ENCODE assay signal across 10 mouse cellular contexts in the genomic region with DNA sequence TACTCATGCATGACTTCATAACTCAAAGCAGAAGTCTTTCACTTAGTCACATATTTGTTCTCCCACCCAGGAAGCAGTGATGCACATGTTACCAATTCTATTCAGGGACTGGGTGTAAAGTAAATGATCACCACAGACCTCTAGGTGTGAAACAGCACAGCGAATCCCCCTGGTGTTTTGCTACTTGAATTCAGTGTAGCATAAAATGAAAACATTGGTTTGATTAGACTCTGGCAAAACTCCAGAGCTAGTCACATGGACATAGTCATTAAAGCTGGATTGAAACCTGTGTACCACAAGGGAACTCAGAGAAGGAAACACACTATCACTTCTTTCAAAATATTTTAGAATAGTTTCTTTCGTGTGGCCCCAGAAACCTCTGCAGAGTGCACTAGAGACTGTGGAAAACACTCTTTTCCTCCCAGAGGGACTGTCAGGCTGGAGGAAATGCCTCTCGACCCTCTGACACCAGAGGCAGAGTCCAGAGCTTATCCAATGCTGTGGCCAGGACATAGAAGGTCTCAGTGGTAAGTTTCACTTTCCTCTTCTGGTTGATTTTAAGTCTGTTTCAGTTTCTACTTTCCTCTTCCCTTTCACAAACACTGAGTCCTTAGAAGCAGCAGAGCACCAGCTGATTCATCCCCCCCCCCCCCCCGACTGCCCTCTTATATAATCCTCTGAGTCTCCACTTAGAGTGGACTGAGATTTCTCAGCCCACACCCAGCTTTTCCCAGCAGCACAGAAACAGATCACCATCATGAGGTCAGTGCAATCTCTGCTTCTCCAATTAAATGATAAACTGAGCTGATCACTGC. TPM values are rescaled to one million over a fixed set of nuclear protein-coding genes. Genes with fewer than 3 reads are reported as not detected.
DNase-seq lines count a peak whose midpoint lies in the region; ATAC-seq and TF ChIP-seq lines count a peak whose summit lies in the region.
"Not testable (repeated sequence)": the region's sequence is repeated elsewhere in the genome, so short reads cannot be mapped to it uniquely, and the experiment has no call there.
"Had no signal": no experiment of that assay in that cellular context is flagged by ENCODE, and none has a peak within 500 bp of the region (broad histone marks: within the 10 kb centered on the region; RNA-seq: fewer than 3 reads in every experiment).

A gene (plus strand): TSS at position 734 of the 815 bp plus-strand sequence.

- not testable (repeated sequence) for H3K9me3 ChIP-seq in hindbrain, embryonic 15.5 days; stomach, embryonic 16.5 days (replicated peaks; ENCODE audit: control insufficient read depth, low read length)

- in situ Hi-C loops in Patski (cut with MboI; ENCODE audit: low pct_unique_long_range_greater_than_20kb) = not testable (repeated sequence)

- peak; percentile 89 for ATAC-seq in Patski
- peak; percentile 91 for ATAC-seq in common myeloid progenitor, adult 5-6 weeks (replicated peaks; ENCODE audit: low read depth, poor library complexity, severe bottlenecking)
- peak; percentile 86 for ATAC-seq in granulocyte monocyte progenitor cell, adult 5-6 weeks (replicated peaks; ENCODE audit: poor library complexity, severe bottlenecking)
- ATAC-seq in hindbrain, embryonic 15.5 days (ENCODE audit: low FRiP score, low read depth) = peak; percentile 72
- peak; percentile 75 for ATAC-seq in stomach, embryonic 16.5 days (ENCODE audit: insufficient read depth, low FRiP score)

- not testable (repeated sequence) for H3K4me2 ChIP-seq in hindbrain, embryonic 15.5 days; stomach, embryonic 16.5 days (ENCODE audit: low read depth, low read length)

- H3K27ac ChIP-seq in hindbrain, embryonic 15.5 days (replicated peaks); stomach, embryonic 16.5 days (ENCODE audit: low read length): not testable (repeated sequence)

- H3K4me1 ChIP-seq in hindbrain, embryonic 15.5 days (replicated peaks); lung, adult 2 months (ENCODE audit: control insufficient read depth, insufficient read depth, low read length); stomach, embryonic 16.5 days (ENCODE audit: control insufficient read depth, insufficient read depth, low read length): not testable (repeated sequence)

- TF ChIP-seq CTCF in Patski (IDR thresholded peaks at IDR 0.05); lung, adult 2 months (IDR thresholded peaks at IDR 0.05; ENCODE audit: insufficient read depth, low read length): not testable (repeated sequence)

- H3K4me3 ChIP-seq in hindbrain, embryonic 15.5 days; stomach, embryonic 16.5 days (replicated peaks; ENCODE audit: low read length): not testable (repeated sequence)
- peak within 1 kb of the TSS; percentile 36 for H3K4me3 ChIP-seq in lung, adult 2 months (replicated peaks; ENCODE audit: extremely low read depth, low read depth, low read length)

- not testable (repeated sequence) for H3K9ac ChIP-seq in hindbrain, embryonic 15.5 days; stomach, embryonic 16.5 days (ENCODE audit: low read length)

- CTCF ChIA-PET in Patski (lab: Charles Lee) = interaction anchor here (2.7 kb wide), 1 partner anchor 22 kb away, joined by 12 read pairs; no protein-coding TSS in a partner anchor

- TF ChIP-seq POLR2A in lung, adult 2 months (IDR thresholded peaks at IDR 0.05; ENCODE audit: borderline replicate concordance, extremely low read depth, low read depth, low read length) = not testable (repeated sequence)

- not testable (repeated sequence) for H3K27me3 ChIP-seq in Patski; hindbrain, embryonic 15.5 days; stomach, embryonic 16.5 days (ENCODE audit: control insufficient read depth, insufficient read depth, low read length)

- peak; percentile 51 for DNase-seq in Patski (ENCODE audit: low read depth, low spot score)
- DNase-seq in kidney, postnatal 10 days = peak; percentile 70
- peak; percentile 53 for DNase-seq in lung, adult 2 months
- peak; percentile 57 for DNase-seq in naive thymus-derived CD4-positive, alpha-beta T cell, adult 2 months (ENCODE audit: low read depth)

- H3K36me3 ChIP-seq in hindbrain, embryonic 15.5 days; stomach, embryonic 16.5 days (ENCODE audit: control insufficient read depth, insufficient read depth, low read length): not testable (repeated sequence)

- POLR2A ChIA-PET in Patski (lab: Charles Lee) = not testable (repeated sequence)

- WGBS in hindbrain, embryonic 15.5 days = 57% methylated on average over 4 of the region's 4 CpGs
- WGBS in lung, adult 2 months = 8% methylated on average over 4 of the region's 4 CpGs
- 31% methylated on average over 4 of the region's 4 CpGs for WGBS in stomach, embryonic 16.5 days

RNA-seq across cellular contexts. Expression of the gene that starts here (rescaled TPM):
- 9.5 TPM for polyA plus RNA-seq in Patski (2021)
- not detected in 2 replicates for total RNA-seq in common myeloid progenitor, adult 5-6 weeks (2017)
- total RNA-seq in granulocyte monocyte progenitor cell, adult 5-6 weeks (2014; fragmentation: Nextera tagmentation) = not detected in 2 replicates
- total RNA-seq in granulocyte monocyte progenitor cell, adult 5-6 weeks (2017) = not detected in 2 replicates
- polyA plus RNA-seq in hindbrain, embryonic 15.5 days (2015; fragmentation: Nextera tagmentation; extraction: Ambion mirVana) = 0.34 and 1.1 TPM in 2 replicates
- polyA plus RNA-seq in lung, adult 2 months (2012; rRNA removed) = 2.1 and 4.5 TPM in 2 replicates
- polyA plus RNA-seq in stomach, embryonic 16.5 days (2015; fragmentation: Nextera tagmentation; extraction: Ambion mirVana) = 0.17 and 0.30 TPM in 2 replicates
- total RNA-seq: G1E; megakaryocyte-erythroid progenitor cell, adult 5-6 weeks had no signal
- polyA plus RNA-seq: G1E had no signal

Comparison
In these comparisons a context has a peak if more than half of its experiments do, and no peak if none do; other contexts are left out.
1. Peak in ATAC-seq in common myeloid progenitor, adult 5-6 weeks; RNA of the gene not detected or under 1 TPM.
2. Peak in ATAC-seq in granulocyte monocyte progenitor cell, adult 5-6 weeks; RNA of the gene not detected or under 1 TPM.
3. Peak in ATAC-seq in stomach, embryonic 16.5 days; RNA of the gene not detected or under 1 TPM.